Mouse (Mus musculus): Measurements from ENCODE around the gene Rnf180. TPM values are rescaled to one million over a fixed set of nuclear protein-coding genes. Genes with fewer than 3 reads are reported as not detected.

The Rnf180 gene
- total RNA-seq, 4 experiments from 2014 or later: 4.7 to 15.5 (median 9.9) TPM

DNA sequence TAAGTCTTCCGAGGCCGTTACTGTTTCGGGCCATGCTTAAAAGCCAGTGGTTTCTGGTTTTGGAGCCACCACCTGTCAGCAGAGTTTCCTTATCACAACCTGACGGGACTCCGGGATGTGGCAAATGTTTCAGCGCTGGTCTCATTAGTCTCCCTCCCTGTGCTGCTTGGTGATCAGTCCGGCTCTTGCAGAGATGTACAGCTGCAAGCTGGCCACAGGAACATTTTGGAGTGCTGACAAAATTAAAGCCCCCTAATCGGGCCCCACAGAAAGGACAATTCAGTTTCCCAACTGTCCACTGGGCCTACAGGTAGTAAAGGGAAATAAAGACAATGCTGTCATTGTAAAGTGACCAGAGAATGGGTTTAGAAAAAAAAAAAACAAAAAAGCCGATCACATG is 44.4 kb downstream of the Rnf180 start:
- DNase-seq: no peak

GRCm38 (mm10) chr13:105249599-105249998 is 45.0 kb downstream of the Rnf180 start:
- DNase-seq: no peak

DNA sequence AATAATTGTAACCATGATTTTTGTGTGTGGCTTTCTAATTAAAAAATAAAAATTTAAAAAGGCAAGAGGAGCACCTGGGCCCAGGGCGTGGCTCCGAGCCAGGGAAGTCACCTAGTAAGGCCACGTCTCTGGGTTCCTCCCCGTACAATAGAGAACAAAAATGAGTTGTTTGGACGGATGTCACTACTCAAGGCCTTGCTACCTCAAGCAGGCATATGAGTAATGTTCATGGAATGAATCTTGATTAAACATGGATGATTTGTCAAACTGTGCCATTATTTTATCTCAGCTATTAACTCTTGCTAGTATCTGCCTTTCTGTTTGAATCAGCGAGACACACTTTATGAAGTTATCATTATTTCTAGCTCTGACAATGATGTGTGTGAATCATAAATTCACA is 46.9 kb downstream of the Rnf180 start:
- no peak for DNase-seq

DNA sequence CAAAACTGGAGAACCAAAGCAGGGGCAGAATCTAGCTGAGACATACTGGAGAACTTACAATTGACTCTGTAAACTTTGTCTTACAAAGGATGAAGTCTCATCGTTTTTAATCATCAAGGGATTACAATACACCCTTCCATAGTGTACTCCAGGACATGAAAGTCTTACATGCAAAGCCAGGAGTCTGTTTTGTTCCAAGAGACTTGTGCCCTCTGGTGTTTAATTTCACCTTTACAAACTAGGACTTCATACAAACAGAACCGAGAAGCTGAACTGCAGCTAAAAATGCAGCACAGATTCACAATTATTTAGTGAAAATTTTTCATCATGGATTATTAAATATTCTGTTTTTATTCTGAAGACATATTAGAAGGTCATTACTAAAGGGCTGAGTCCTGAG is 53.8 kb downstream of the Rnf180 start:
- DNase-seq: no peak

DNA sequence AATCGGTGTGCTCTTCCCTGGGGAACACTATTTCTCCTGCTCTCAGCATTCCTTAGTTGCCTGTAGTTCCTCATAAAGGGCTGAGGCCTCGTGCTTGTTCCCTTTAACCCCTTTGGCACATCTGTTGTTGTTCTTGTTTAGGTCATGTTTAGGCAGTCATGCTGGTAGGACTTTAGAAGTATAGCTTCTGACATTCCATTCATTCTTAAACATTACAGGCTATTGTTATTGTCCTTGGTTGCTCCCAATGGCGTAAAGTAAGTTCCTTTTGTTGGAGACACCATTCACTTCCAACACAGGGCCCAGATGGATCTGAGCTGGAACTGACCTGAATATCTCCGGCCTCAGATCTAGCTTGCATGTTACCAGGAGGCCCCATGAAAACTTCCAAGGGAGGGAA is 67.5 kb downstream of the Rnf180 start:
- DNase-seq: no peak

GRCm38 (mm10) chr13:105224048-105224447 is 70.6 kb downstream of the Rnf180 start:
- DNase-seq: no peak

GRCm38 (mm10) chr13:105223147-105223546 is 71.5 kb downstream of the Rnf180 start:
- no peak for DNase-seq

DNA sequence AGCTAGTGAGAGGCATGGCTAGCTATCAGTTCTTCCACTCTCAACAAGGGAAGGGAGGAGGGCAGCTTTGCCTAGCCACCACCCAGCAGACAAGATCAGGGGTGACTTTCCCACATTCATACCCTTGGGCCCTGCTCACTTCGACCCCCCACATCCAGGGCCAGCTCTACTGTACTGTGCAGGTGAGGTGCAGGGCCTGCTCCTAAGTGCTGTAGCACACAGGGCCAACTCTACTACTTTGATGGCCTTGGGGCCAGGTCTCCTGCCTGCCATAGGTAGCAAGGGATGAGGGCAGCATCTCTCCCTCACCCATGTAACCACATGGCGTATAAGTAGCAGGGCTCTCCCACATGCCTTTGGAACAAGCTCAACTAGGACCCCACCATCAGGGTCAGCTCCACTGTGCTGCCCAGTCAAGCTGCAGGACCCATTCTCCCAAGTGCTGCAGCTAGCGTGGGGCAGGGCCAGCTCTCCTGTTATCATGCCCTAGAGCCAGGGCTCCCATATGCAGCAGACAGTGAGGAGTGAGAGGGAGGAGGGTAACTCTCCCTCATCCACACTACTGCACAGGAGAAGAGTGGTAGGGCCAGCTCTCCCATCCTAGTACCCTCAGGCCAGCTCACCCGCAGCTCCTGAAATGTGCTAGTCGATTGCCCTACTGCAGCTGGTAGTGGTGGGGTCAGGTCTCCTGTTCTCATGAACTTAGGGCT is 72.4 kb downstream of the Rnf180 start:
- DNase-seq: no peak

DNA sequence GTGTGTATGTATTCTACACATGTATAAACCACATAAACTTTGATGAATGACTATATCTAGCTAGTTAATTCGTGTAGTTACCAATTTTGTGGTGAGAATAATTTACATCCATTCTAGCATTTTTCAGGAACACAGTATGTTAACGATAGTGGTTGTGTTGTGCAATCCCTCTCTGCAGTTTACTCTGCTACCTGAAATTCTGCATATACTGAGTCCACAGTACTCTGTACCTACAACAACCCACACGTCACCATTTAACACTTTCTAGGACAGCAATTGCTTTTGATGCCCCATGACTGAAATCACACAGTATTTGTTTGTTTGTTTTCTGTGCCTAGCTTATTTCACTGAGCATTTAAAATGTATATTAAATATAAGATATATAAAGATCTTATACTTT is 83.9 kb downstream of the Rnf180 start:
- DNase-seq: no peak

DNA sequence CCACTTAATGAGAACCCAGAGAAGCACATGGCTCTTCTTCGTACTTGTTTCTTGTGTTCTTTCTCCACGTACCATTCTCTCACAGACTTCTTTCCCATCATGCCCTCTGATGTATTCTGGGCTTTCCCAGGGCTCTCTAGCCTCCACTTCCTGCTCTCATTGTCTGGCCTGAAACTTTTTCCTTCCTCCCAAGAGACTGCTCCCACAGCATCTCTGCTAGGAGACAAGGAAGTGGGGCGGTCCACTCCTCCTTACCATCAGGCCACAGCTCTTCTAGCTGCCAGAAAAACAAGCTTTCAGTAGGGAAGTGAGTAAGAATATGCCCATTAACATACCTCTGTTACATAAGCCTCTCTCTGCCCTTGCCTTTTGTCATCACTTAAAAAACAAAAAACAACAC is 90.8 kb downstream of the Rnf180 start:
- no peak for DNase-seq

- DNase-seq: no peak
Measured at GRCm38 (mm10) chr13:105198658-105199057, 96.0 kb downstream of the Rnf180 start.

- DNase-seq: no peak
Measured at GRCm38 (mm10) chr13:105198028-105198427, 96.6 kb downstream of the Rnf180 start.

DNA sequence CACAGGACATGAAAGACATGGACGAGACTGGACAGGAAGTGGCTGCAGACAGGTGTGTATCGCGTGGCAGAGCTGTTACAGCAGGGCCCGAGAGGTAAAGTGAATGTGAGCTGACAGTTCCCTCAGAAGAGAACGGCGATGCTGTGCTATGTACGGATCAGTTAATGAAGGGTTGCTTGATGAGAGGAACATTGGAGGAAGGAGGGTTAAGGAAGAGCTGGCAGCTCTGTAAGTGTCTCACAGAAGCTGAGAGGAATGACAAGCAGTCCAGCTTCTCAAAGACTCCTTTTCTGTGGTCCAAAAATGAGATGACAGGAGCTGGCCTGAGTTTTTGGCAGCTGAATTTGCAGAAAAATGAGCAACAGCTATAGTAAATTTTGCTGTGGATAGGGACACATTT is 101.0 kb downstream of the Rnf180 start:
- no peak for DNase-seq

- DNase-seq: no peak
Measured at GRCm38 (mm10) chr13:105188730-105189129, 105.9 kb downstream of the Rnf180 start.

GRCm38 (mm10) chr13:105180781-105181180 is 113.8 kb downstream of the Rnf180 start:
- DNase-seq: no peak

GRCm38 (mm10) chr13:105165441-105165840 is 129.2 kb downstream of the Rnf180 start:
- no peak for DNase-seq

GRCm38 (mm10) chr13:105153955-105154354 is 140.7 kb downstream of the Rnf180 start:
- DNase-seq: no peak

DNA sequence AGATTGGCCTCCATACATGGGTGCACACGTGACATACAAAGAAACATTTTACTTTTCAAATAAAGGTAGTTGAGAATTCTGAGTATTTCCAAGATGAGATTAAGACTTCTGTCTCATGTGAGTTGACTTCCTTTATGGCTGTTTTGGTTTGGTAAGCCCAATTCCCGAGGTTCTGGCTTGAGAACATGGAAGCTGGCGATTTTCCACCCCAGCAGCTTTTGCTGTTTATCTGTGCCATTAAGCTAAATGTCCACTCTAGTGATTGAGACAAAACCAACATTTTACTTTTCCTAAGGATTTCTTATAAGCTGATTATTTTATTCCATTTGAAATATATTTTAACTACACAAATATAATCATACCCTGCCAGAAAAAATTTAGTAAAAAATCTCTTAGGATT is 144.6 kb downstream of the Rnf180 start:
- no peak for DNase-seq

GRCm38 (mm10) chr13:105147795-105148418 is 146.7 kb downstream of the Rnf180 start:
- DNase-seq: no peak

- no peak for DNase-seq
Measured at GRCm38 (mm10) chr13:105146827-105147226, 147.8 kb downstream of the Rnf180 start.

DNA sequence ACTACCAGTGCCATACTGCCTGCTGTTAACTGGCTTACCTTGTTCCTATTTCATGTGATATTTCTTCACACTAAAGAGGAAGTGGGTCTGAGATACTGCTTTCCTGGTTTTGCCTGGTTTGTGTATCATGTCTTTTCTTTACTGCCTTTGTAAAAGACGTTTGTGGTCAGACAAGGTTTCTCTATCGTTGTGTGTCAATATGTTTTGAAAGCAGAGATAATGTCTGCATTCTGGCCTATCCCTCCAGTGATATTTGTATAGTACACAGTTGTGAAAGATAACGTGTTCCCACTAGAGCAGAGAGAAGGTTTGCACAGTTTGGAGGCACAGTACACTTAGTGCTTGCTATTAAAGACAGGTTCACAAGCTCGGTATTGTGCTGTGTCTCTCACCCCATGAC is 154.7 kb downstream of the Rnf180 start:
- no peak for DNase-seq

- no peak for DNase-seq
Measured at GRCm38 (mm10) chr13:105134397-105134796, 160.2 kb downstream of the Rnf180 start.

- no peak for DNase-seq
Measured at GRCm38 (mm10) chr13:105132776-105133175, 161.8 kb downstream of the Rnf180 start.

- no peak for DNase-seq
Measured at GRCm38 (mm10) chr13:105132370-105132769, 162.2 kb downstream of the Rnf180 start.

All from adrenal gland, adult 8-10 months (tissue).